Mouse (Mus musculus): ENCODE measurements around the gene Rps11. TPM values are rescaled to one million over a fixed set of nuclear protein-coding genes. Genes with fewer than 3 reads are reported as not detected.
"Not testable (repeated sequence)": the region's sequence is repeated elsewhere in the genome, so short reads cannot be mapped to it uniquely, and the experiment has no call there.

Gene Rps11
- polyA plus RNA-seq, 1 experiment from 2014 or later, result 1,961 TPM

DNA sequence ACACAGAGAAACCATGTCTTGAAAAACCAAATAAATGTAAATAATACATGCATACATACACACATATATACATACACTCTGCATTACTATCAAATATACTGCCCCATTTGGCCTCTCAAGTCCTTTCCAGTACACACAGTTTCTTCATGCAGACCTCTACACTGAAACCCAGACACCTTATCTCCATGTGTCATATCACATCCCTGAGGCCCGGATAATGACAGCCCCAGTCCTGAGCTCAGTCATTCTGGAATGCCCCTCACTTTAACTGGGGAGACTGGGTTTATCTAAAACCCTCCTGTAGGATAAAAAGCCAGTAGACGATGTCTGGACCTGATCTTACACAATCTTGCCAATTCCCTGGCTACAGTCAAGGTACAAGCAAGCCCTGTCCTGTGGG is 10.8 kb downstream of the Rps11 start:
- Histone ChIP-seq H3K27ac (ENCODE audit: low read depth) (no peak overlapping the region), H3K4me3 (ENCODE audit: low read depth, low read length) (no peak overlapping the region), H3K9ac (ENCODE audit: low read length) (no peak overlapping the region), H3K9me3 (ENCODE audit: control insufficient read depth, low read length) (no peaks in the 10 kb centered on the region), H3K36me3 (ENCODE audit: control insufficient read depth, insufficient read depth, low read length) (0 out of 2 replicates have a peak, but pooled peaks cover 4% of the 10 kb centered on the region), H3K4me2 (ENCODE audit: low read length) (no peak overlapping the region), H3K27me3 (replicated peaks; ENCODE audit: control insufficient read depth, insufficient read depth, low read length) (no peaks in the 10 kb centered on the region), H3K4me1 (replicated peaks; ENCODE audit: control insufficient read depth, insufficient read depth, low read length) (0 out of 2 replicates have a peak, but pooled peaks cover 10% of the 10 kb centered on the region)
- 66% methylated on average over 2 of the region's 2 CpGs for WGBS
- ATAC-seq (replicated peaks; ENCODE audit: low FRiP score, low TSS enrichment, low read depth) (no peak), DNase-seq (ENCODE audit: low spot score) (no peak)

GRCm38 (mm10) chr7:45112529-45112928 is 11.7 kb downstream of the Rps11 start:
- Histone ChIP-seq H3K27me3 (replicated peaks; ENCODE audit: control insufficient read depth, insufficient read depth, low read length) (no peaks in the 10 kb centered on the region), H3K4me1 (replicated peaks; ENCODE audit: control insufficient read depth, insufficient read depth, low read length) (0 out of 2 replicates have a peak, but pooled peaks cover 5% of the 10 kb centered on the region), H3K9me3 (ENCODE audit: control insufficient read depth, low read length) (no peaks in the 10 kb centered on the region), H3K4me3 (ENCODE audit: low read depth, low read length) (no peak overlapping the region), H3K4me2 (ENCODE audit: low read length) (no peak overlapping the region), H3K9ac (ENCODE audit: low read length) (no peak overlapping the region), H3K27ac (ENCODE audit: low read depth) (no peak overlapping the region), H3K36me3 (ENCODE audit: control insufficient read depth, insufficient read depth, low read length) (no peaks in the 10 kb centered on the region)
- 32% methylated on average over 3 of the region's 3 CpGs for WGBS
- no peak for DNase-seq (ENCODE audit: low spot score)
- no peak for ATAC-seq (replicated peaks; ENCODE audit: low FRiP score, low TSS enrichment, low read depth)

- no peaks in the 10 kb centered on the region for H3K36me3 ChIP-seq (ENCODE audit: control insufficient read depth, insufficient read depth, low read length)
- H3K4me1 ChIP-seq (replicated peaks; ENCODE audit: control insufficient read depth, insufficient read depth, low read length), result 0 out of 2 replicates have a peak, but pooled peaks cover 1% of the 10 kb centered on the region
- H3K27ac ChIP-seq (ENCODE audit: low read depth), result no peak overlapping the region
- 59% methylated on average over 2 of the region's 2 CpGs for WGBS
- H3K9ac ChIP-seq (ENCODE audit: low read length), result no peak overlapping the region
- no peak overlapping the region for H3K4me2 ChIP-seq (ENCODE audit: low read length)
- no peaks in the 10 kb centered on the region for H3K27me3 ChIP-seq (replicated peaks; ENCODE audit: control insufficient read depth, insufficient read depth, low read length)
- H3K4me3 ChIP-seq (ENCODE audit: low read depth, low read length), result no peak overlapping the region
- DNase-seq (ENCODE audit: low spot score), result no peak
- no peaks in the 10 kb centered on the region for H3K9me3 ChIP-seq (ENCODE audit: control insufficient read depth, low read length)
- no peak for ATAC-seq (replicated peaks; ENCODE audit: low FRiP score, low TSS enrichment, low read depth)
Observed at GRCm38 (mm10) chr7:45111940-45112339, 12.3 kb downstream of the Rps11 start.

- DNase-seq (ENCODE audit: low spot score); H3K4me2 ChIP-seq (ENCODE audit: low read length); H3K4me3 ChIP-seq (ENCODE audit: low read depth, low read length); H3K9me3 ChIP-seq (ENCODE audit: control insufficient read depth, low read length); H3K36me3 ChIP-seq (ENCODE audit: control insufficient read depth, insufficient read depth, low read length); H3K27ac ChIP-seq (ENCODE audit: low read depth); ATAC-seq (replicated peaks; ENCODE audit: low FRiP score, low TSS enrichment, low read depth); H3K4me1 ChIP-seq (replicated peaks; ENCODE audit: control insufficient read depth, insufficient read depth, low read length); H3K9ac ChIP-seq (ENCODE audit: low read length); H3K27me3 ChIP-seq (replicated peaks; ENCODE audit: control insufficient read depth, insufficient read depth, low read length): not testable (repeated sequence)
- 85% methylated on average over 4 of the region's 4 CpGs for WGBS
Observed at GRCm38 (mm10) chr7:45110089-45110488, 14.2 kb downstream of the Rps11 start.

GRCm38 (mm10) chr7:45107052-45107645 is 17.1 kb downstream of the Rps11 start:
- no peak overlapping the region for H3K4me2 ChIP-seq (ENCODE audit: low read length)
- no peaks in the 10 kb centered on the region for H3K27me3 ChIP-seq (replicated peaks; ENCODE audit: control insufficient read depth, insufficient read depth, low read length)
- DNase-seq (ENCODE audit: low spot score) (no peak), ATAC-seq (replicated peaks; ENCODE audit: low FRiP score, low TSS enrichment, low read depth) (no peak)
- no peak overlapping the region for H3K27ac ChIP-seq (ENCODE audit: low read depth)
- no peak overlapping the region for H3K9ac ChIP-seq (ENCODE audit: low read length)
- WGBS, result 50% methylated on average over 5 of the region's 5 CpGs
- peaks cover 17% of the 10 kb centered on the region for H3K4me1 ChIP-seq (replicated peaks; ENCODE audit: control insufficient read depth, insufficient read depth, low read length)
- H3K4me3 ChIP-seq (ENCODE audit: low read depth, low read length), result no peak overlapping the region
- H3K9me3 ChIP-seq (ENCODE audit: control insufficient read depth, low read length), result no peaks in the 10 kb centered on the region
- H3K36me3 ChIP-seq (ENCODE audit: control insufficient read depth, insufficient read depth, low read length), result no peaks in the 10 kb centered on the region

GRCm38 (mm10) chr7:45106441-45106840 is 17.8 kb downstream of the Rps11 start:
- Histone ChIP-seq H3K9ac (ENCODE audit: low read length) (no peak overlapping the region), H3K9me3 (ENCODE audit: control insufficient read depth, low read length) (no peaks in the 10 kb centered on the region), H3K27ac (ENCODE audit: low read depth) (no peak overlapping the region), H3K36me3 (ENCODE audit: control insufficient read depth, insufficient read depth, low read length) (no peaks in the 10 kb centered on the region), H3K4me2 (ENCODE audit: low read length) (no peak overlapping the region), H3K4me3 (ENCODE audit: low read depth, low read length) (no peak overlapping the region), H3K27me3 (replicated peaks; ENCODE audit: control insufficient read depth, insufficient read depth, low read length) (no peaks in the 10 kb centered on the region), H3K4me1 (replicated peaks; ENCODE audit: control insufficient read depth, insufficient read depth, low read length) (peaks cover 17% of the 10 kb centered on the region)
- DNase-seq (ENCODE audit: low spot score) (no peak), ATAC-seq (replicated peaks; ENCODE audit: low FRiP score, low TSS enrichment, low read depth) (no peak)
- WGBS, result 59% methylated on average over 6 of the region's 6 CpGs

DNA sequence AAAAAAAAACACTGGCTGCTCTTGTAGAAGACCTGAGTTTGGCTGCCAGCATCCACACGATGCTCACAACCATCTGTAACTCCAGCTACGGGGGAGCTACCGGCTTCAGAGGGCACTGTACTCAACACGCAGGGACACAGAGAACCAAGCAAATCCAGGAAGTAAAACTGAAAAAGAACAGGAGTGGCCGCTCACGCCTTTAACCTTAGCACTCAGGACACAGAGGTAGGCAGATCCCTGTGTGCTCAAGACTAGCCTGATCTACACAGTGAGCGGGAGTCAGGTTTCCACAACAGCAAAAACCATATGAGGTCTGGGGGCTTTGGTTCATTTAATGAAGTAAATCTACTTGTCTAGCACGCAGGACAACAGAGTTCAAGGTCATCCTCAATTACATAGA is 18.7 kb downstream of the Rps11 start:
- no peaks in the 10 kb centered on the region for H3K36me3 ChIP-seq (ENCODE audit: control insufficient read depth, insufficient read depth, low read length)
- H3K9me3 ChIP-seq (ENCODE audit: control insufficient read depth, low read length), result no peaks in the 10 kb centered on the region
- no peak overlapping the region for H3K4me3 ChIP-seq (ENCODE audit: low read depth, low read length)
- 76% methylated on average over 8 of the region's 8 CpGs for WGBS
- H3K4me2 ChIP-seq (ENCODE audit: low read length), result no peak overlapping the region
- peaks cover 17% of the 10 kb centered on the region for H3K4me1 ChIP-seq (replicated peaks; ENCODE audit: control insufficient read depth, insufficient read depth, low read length)
- DNase-seq (ENCODE audit: low spot score) (no peak), ATAC-seq (replicated peaks; ENCODE audit: low FRiP score, low TSS enrichment, low read depth) (no peak)
- no peak overlapping the region for H3K27ac ChIP-seq (ENCODE audit: low read depth)
- H3K9ac ChIP-seq (ENCODE audit: low read length), result no peak overlapping the region
- H3K27me3 ChIP-seq (replicated peaks; ENCODE audit: control insufficient read depth, insufficient read depth, low read length), result no peaks in the 10 kb centered on the region

DNA sequence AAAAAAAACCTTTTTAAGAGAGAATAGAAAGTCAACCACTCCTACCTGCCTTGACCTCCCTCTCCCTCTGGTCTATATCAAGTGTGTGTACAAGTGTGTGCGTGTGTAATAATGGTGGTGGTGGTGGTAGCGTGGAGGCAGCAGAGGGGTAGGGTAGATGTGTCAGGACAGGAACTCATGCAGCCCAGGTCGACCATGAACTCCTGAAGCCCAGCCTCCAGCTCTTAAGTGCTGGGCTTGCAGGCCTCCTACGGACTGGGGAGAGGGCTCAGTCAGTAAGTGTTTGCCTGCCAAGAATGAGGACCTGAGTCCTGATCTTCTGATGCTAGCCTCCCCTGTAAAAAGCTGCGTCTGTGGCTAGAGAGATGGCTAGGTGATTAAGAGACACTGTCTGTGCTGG is 19.3 kb downstream of the Rps11 start:
- WGBS, result 83% methylated on average over 5 of the region's 5 CpGs
- Histone ChIP-seq H3K4me3 (ENCODE audit: low read depth, low read length) (no peak overlapping the region), H3K27ac (ENCODE audit: low read depth) (no peak overlapping the region), H3K4me1 (replicated peaks; ENCODE audit: control insufficient read depth, insufficient read depth, low read length) (peaks cover 17% of the 10 kb centered on the region), H3K4me2 (ENCODE audit: low read length) (no peak overlapping the region), H3K9me3 (ENCODE audit: control insufficient read depth, low read length) (no peaks in the 10 kb centered on the region), H3K9ac (ENCODE audit: low read length) (no peak overlapping the region), H3K27me3 (replicated peaks; ENCODE audit: control insufficient read depth, insufficient read depth, low read length) (no peaks in the 10 kb centered on the region), H3K36me3 (ENCODE audit: control insufficient read depth, insufficient read depth, low read length) (no peaks in the 10 kb centered on the region)
- ATAC-seq (replicated peaks; ENCODE audit: low FRiP score, low TSS enrichment, low read depth) (no peak), DNase-seq (ENCODE audit: low spot score) (no peak)

- WGBS, result 12% methylated on average over 7 of the region's 7 CpGs
- H3K36me3 ChIP-seq (ENCODE audit: control insufficient read depth, insufficient read depth, low read length), result no peaks in the 10 kb centered on the region
- peak within 1 kb of the TSS; percentile 40 for H3K4me3 ChIP-seq (ENCODE audit: low read depth, low read length)
- ATAC-seq (replicated peaks; ENCODE audit: low FRiP score, low TSS enrichment, low read depth) (peak; percentile 87), DNase-seq (ENCODE audit: low spot score) (peak; percentile 84)
- H3K4me1 ChIP-seq (replicated peaks; ENCODE audit: control insufficient read depth, insufficient read depth, low read length), result peaks cover 17% of the 10 kb centered on the region
- H3K9me3 ChIP-seq (ENCODE audit: control insufficient read depth, low read length), result no peaks in the 10 kb centered on the region
- no peaks in the 10 kb centered on the region for H3K27me3 ChIP-seq (replicated peaks; ENCODE audit: control insufficient read depth, insufficient read depth, low read length)
- H3K9ac ChIP-seq (ENCODE audit: low read length), result peak within 1 kb of the TSS; percentile 59
- H3K4me2 ChIP-seq (ENCODE audit: low read length), result peak within 1 kb of the TSS; percentile 61
- H3K27ac ChIP-seq (ENCODE audit: low read depth), result peak within 1 kb of the TSS; percentile 92
Observed at GRCm38 (mm10) chr7:45103652-45104180, 20.5 kb downstream of the Rps11 start, which contains the start of gene Fcgrt. Gene Fcgrt, minus strand, starts transcription at chr7:45103851.

All from intestine, embryonic 14.5 days (tissue).